Mouse (Mus musculus): ENCODE measurements around the gene Tmem104. TPM values are rescaled to one million over a fixed set of nuclear protein-coding genes. Genes with fewer than 3 reads are reported as not detected.

Tmem104 gene
- polyA plus RNA-seq, 1 experiment: 11.6 TPM

- Histone ChIP-seq H3K27ac (ENCODE audit: insufficient read depth, low read length) (no peak overlapping the region), H3K4me1 (ENCODE audit: control insufficient read depth, insufficient read depth, low read length) (no peaks in the 10 kb centered on the region), H3K4me3 (ENCODE audit: insufficient read depth, low read length) (0 out of 2 replicates have a peak overlapping the region, but pooled peaks have one; percentile 3)
- TF ChIP-seq CTCF (IDR thresholded peaks at IDR 0.05; ENCODE audit: borderline replicate concordance, insufficient read depth, low read length): no peak
- TF ChIP-seq POLR2A (IDR thresholded peaks at IDR 0.05; ENCODE audit: low read depth, low read length): no peak
Measured at GRCm38 (mm10) chr11:115250405-115251090, 63.3 kb downstream of the Tmem104 start.

DNA sequence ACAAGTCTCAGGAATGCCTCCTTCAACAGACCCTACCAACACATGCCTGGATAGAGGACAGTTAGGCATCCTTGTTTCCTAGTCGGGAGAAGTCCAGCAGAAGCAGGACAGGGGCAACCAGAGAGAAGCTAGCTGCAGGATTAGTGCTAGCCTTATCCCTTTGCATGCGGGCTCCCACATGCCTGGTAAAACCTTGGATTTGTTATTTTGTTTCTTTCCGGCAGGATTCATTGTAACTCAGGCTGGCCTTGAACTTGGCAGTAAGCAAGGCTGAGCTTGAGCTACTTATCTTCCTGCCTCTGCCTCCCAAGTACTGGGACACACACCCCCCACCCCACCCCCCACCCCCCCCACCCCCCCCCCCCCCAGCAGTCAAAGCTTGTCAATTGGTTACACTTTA is 64.0 kb downstream of the Tmem104 start:
- Histone ChIP-seq H3K4me1 (ENCODE audit: control insufficient read depth, insufficient read depth, low read length) (no peaks in the 10 kb centered on the region), H3K27ac (ENCODE audit: insufficient read depth, low read length) (no peak overlapping the region), H3K4me3 (ENCODE audit: insufficient read depth, low read length) (no peak overlapping the region)
- TF ChIP-seq POLR2A (IDR thresholded peaks at IDR 0.05; ENCODE audit: low read depth, low read length) (no peak), CTCF (IDR thresholded peaks at IDR 0.05; ENCODE audit: borderline replicate concordance, insufficient read depth, low read length) (no peak)

- no peak overlapping the region for H3K4me3 ChIP-seq (ENCODE audit: insufficient read depth, low read length)
- TF ChIP-seq POLR2A (IDR thresholded peaks at IDR 0.05; ENCODE audit: low read depth, low read length) (no peak), CTCF (IDR thresholded peaks at IDR 0.05; ENCODE audit: borderline replicate concordance, insufficient read depth, low read length) (no peak)
- no peak overlapping the region for H3K27ac ChIP-seq (ENCODE audit: insufficient read depth, low read length)
- H3K4me1 ChIP-seq (ENCODE audit: control insufficient read depth, insufficient read depth, low read length): no peaks in the 10 kb centered on the region
Measured at GRCm38 (mm10) chr11:115257775-115258510, 70.7 kb downstream of the Tmem104 start.

DNA sequence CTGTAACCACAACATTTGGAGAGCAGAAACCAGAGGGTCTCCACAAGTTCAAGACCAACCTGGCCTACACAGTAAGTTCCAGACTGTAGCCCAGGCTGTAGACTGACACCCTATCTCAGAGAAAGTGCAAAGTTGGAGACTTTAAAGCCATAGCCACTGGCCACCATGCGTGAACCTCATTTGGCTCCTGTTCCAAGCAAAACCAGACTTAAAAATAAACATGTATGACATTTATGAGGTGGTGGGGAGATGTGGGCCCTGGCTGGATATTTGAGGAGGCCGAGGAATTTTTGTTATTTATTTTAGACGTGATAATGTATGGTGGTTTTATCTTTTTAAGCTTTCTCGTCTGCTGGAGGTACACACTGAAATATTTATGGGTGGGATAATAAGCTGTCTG is 71.8 kb downstream of the Tmem104 start:
- no peaks in the 10 kb centered on the region for H3K4me1 ChIP-seq (ENCODE audit: control insufficient read depth, insufficient read depth, low read length)
- no peak overlapping the region for H3K27ac ChIP-seq (ENCODE audit: insufficient read depth, low read length)
- no peak overlapping the region for H3K4me3 ChIP-seq (ENCODE audit: insufficient read depth, low read length)
- TF ChIP-seq POLR2A (IDR thresholded peaks at IDR 0.05; ENCODE audit: low read depth, low read length): no peak
- TF ChIP-seq CTCF (IDR thresholded peaks at IDR 0.05; ENCODE audit: borderline replicate concordance, insufficient read depth, low read length): no peak

DNA sequence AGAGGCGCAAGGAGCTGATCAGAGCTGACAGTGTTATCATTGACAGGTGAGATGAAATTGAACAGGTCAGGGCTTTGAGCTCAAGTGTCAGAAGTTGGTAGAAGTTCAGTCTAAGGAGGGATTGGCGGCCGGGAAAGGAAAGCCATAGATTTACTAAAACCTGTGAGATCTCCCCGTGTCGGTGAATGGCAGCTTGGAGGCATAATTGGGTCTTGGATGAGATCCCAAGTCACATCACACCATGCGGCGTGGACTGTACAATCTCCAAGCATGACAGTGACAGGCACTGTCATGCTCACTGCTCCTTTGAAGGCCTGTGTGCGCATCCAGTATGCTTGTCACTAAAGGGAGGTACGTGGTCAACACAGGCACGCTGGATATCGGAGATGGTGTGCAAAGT is 75.7 kb downstream of the Tmem104 start:
- Histone ChIP-seq H3K4me1 (ENCODE audit: control insufficient read depth, insufficient read depth, low read length) (no peaks in the 10 kb centered on the region), H3K27ac (ENCODE audit: insufficient read depth, low read length) (no peak overlapping the region), H3K4me3 (ENCODE audit: insufficient read depth, low read length) (no peak overlapping the region)
- TF ChIP-seq CTCF (IDR thresholded peaks at IDR 0.05; ENCODE audit: borderline replicate concordance, insufficient read depth, low read length) (no peak), POLR2A (IDR thresholded peaks at IDR 0.05; ENCODE audit: low read depth, low read length) (no peak)

DNA sequence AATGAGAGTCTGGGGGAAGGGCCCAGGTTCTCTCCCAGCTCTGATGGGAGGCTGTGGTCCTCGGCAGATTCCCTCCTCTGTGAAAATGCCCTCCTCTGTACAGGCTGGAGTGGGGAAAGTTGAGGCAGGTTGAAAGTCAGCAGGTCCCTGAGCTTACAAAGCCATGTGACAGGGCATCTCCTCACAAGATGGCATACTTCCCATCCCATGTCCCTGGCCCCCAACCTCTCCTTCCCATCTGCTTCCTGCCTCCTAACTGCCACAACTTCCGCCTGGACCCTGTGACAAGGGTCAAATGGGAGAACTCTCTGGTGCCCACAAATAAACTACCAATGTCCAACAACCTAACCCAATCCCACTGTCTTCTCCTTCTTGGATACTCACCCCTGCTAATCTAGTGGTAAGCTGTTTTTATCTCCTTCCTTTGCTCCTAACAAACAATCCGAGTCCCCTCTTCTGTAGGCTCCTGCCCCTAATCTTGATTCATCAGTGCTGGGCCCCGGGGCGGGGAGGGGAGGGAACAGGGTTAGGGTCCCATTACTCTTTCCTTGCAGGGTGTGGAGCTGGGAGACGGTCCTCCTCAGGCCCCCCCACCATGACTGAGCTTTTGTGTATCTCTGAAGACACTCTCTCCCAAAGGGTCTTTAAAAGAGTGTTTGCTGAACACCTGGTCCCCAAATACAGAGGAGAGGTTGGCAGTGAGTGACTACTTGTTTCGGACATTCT is 77.0 kb downstream of the Tmem104 start:
- no peak overlapping the region for H3K27ac ChIP-seq (ENCODE audit: insufficient read depth, low read length)
- H3K4me1 ChIP-seq (ENCODE audit: control insufficient read depth, insufficient read depth, low read length): no peaks in the 10 kb centered on the region
- TF ChIP-seq POLR2A (IDR thresholded peaks at IDR 0.05; ENCODE audit: low read depth, low read length) (no peak), CTCF (IDR thresholded peaks at IDR 0.05; ENCODE audit: borderline replicate concordance, insufficient read depth, low read length) (no peak)
- H3K4me3 ChIP-seq (ENCODE audit: insufficient read depth, low read length): no peak overlapping the region

DNA sequence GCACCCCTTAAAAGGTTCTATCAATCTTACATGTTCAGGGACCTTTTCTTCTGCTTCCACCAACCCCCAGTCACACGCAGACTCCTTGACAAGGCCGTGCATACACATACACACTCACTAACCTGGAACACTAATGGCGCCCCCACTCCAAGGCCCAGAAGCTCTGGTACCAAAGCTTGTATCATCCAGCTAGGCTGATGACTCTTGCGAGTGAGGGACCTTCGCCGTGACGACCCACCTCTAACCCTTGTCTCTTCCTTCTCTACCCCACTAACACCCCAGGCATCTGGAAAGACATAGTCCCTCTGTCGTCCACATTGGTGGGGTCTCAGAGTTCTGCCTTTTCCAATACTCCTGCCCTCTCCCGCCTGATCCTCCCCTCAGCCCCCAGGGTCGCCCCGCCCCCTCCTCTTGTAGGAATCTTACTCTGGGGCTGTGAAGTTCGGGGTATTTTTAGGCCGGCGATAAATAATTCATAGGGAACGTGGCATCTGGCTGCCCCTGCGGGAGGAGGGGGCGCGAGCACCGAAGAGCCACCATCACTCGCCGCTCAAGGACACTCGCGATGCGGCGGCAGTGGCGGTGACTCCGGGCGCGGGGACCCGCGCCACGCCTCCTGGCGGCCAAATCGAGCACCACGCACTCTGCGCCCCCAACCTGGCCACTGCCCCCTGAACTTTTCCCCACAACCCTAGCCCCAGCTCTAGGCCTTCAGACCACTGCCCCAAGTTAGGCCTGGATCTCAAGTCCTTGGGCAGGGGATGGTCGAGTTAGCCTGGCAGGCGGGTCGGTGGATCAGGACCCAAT is 77.8 kb downstream of the Tmem104 start:
- H3K4me1 ChIP-seq (ENCODE audit: control insufficient read depth, insufficient read depth, low read length): no peaks in the 10 kb centered on the region
- H3K4me3 ChIP-seq (ENCODE audit: insufficient read depth, low read length): no peak overlapping the region
- no peak overlapping the region for H3K27ac ChIP-seq (ENCODE audit: insufficient read depth, low read length)
- TF ChIP-seq CTCF (IDR thresholded peaks at IDR 0.05; ENCODE audit: borderline replicate concordance, insufficient read depth, low read length) (peak; percentile 31; the same call in 1 of the 2 replicates), POLR2A (IDR thresholded peaks at IDR 0.05; ENCODE audit: low read depth, low read length) (no peak)

- H3K4me1 ChIP-seq (ENCODE audit: control insufficient read depth, insufficient read depth, low read length): no peaks in the 10 kb centered on the region
- H3K27ac ChIP-seq (ENCODE audit: insufficient read depth, low read length): no peak overlapping the region
- H3K4me3 ChIP-seq (ENCODE audit: insufficient read depth, low read length): no peak overlapping the region
- no peak for TF ChIP-seq CTCF (IDR thresholded peaks at IDR 0.05; ENCODE audit: borderline replicate concordance, insufficient read depth, low read length)
- no peak for TF ChIP-seq POLR2A (IDR thresholded peaks at IDR 0.05; ENCODE audit: low read depth, low read length)
Measured at GRCm38 (mm10) chr11:115265771-115266399, 78.6 kb downstream of the Tmem104 start.

- H3K4me3 ChIP-seq (ENCODE audit: insufficient read depth, low read length): no peak overlapping the region
- no peak for TF ChIP-seq POLR2A (IDR thresholded peaks at IDR 0.05; ENCODE audit: low read depth, low read length)
- TF ChIP-seq CTCF (IDR thresholded peaks at IDR 0.05; ENCODE audit: borderline replicate concordance, insufficient read depth, low read length): no peak
- H3K4me1 ChIP-seq (ENCODE audit: control insufficient read depth, insufficient read depth, low read length): no peaks in the 10 kb centered on the region
- no peak overlapping the region for H3K27ac ChIP-seq (ENCODE audit: insufficient read depth, low read length)
Measured at GRCm38 (mm10) chr11:115266400-115266778, 79.1 kb downstream of the Tmem104 start.

All from embryonic fibroblast, embryonic 13.5 days (primary cell).